Mouse (Mus musculus) liver, embryonic 15.5 days (tissue): Measurements from ENCODE around the gene Cyb561d1. TPM values are rescaled to one million over a fixed set of nuclear protein-coding genes. Genes with fewer than 3 reads are reported as not detected.

Source experiments
- ATAC-seq: fragments of 200-750 bp; cut with Nextera tagmentation; 2 replicates; pipeline ENCODE4 v1.8.0; 2017; ENCODE audit warnings: moderate number of reproducible peaks, mild to moderate bottlenecking, moderate library complexity; ENCODE audit not compliant: insufficient read depth
- H3K27ac ChIP-seq: fragments of 300-500 bp; sonication (generic); replicated peaks from 2 replicates; pipeline ENCODE4 v1.5.1; 2015; ENCODE audit warnings: mild to moderate bottlenecking, inconsistent platforms
- H3K27me3 ChIP-seq: fragments of 300-500 bp; sonication (generic); 2 replicates; pipeline ENCODE4 v1.6.1; 2015; ENCODE audit warnings: mild to moderate bottlenecking, inconsistent platforms
- H3K36me3 ChIP-seq: fragments of 300-500 bp; sonication (generic); replicated peaks from 2 replicates; pipeline ENCODE4 v1.6.1; 2015; ENCODE audit warnings: moderate library complexity, mild to moderate bottlenecking, inconsistent platforms
- H3K4me1 ChIP-seq: fragments of 300-500 bp; sonication (generic); replicated peaks from 2 replicates; pipeline ENCODE4 v1.6.1; 2015; ENCODE audit warnings: inconsistent platforms
- H3K4me2 ChIP-seq: fragments of 300-500 bp; sonication (generic); 2 replicates; pipeline ENCODE4 v1.6.1; 2015; ENCODE audit warnings: moderate library complexity, mild to moderate bottlenecking, inconsistent platforms
- H3K4me3 ChIP-seq: fragments of 300-500 bp; sonication (generic); replicated peaks from 2 replicates; pipeline ENCODE4 v1.5.1; 2015; ENCODE audit warnings: mild to moderate bottlenecking, inconsistent platforms
- H3K9ac ChIP-seq: fragments of 300-500 bp; sonication (generic); 2 replicates; pipeline ENCODE4 v1.6.1; 2015; ENCODE audit warnings: moderate library complexity, mild to moderate bottlenecking, inconsistent platforms
- H3K9me3 ChIP-seq: fragments of 300-500 bp; sonication (generic); replicated peaks from 2 replicates; pipeline ENCODE4 v1.6.1; 2016; ENCODE audit warnings: inconsistent platforms
- WGBS: fragments of 180-500 bp; shearing (Covaris S2); methylation state at CpG from one replicate; pipeline ENCODE4 v1.1.7; 2015; ENCODE audit warnings: mixed read lengths; ENCODE audit not compliant: insufficient replicate concordance; 5-methylcytosine and 5-hydroxymethylcytosine counted together
- polyA plus RNA-seq: library from polyadenylated mRNA; unstranded; fragments of >200 nt; fragmentation: Nextera tagmentation; extraction: Ambion mirVana; gene quantifications from 2 replicates; pipeline ENCODE4 v1.2.1, GENCODE M21; 2015

Gene Cyb561d1
- polyA plus RNA-seq, 1 experiment from 2014 or later: 2.2 TPM

DNA sequence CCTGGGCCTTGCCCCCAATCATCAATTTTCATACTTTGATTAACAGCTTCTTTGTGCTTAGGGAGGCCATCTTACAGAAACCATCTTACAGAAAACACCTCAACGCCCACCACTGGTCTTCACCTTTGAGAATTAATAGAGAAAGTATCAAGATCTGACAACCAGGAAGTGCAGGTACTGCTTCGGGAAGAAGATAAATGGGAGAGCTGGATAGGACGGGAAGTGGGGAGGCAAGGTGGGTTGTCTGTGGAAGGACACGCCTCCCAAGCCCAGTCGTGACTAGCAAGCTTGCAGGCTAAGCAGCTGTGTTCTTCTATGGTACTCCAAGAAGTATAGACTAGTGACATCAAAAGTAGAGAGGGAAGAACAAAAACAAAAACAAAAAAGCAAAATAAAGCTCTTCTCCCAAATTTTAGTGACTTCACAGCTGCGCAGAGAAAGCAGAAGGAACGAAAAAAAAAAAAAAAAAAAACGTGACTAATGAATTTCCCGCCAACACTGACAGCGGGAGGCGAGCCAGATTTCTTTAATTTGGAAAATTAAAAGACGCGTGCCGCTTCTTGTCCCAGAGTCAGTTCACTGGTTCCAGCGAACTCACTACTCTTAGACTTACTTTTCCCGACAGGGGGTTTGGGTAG, 15.4 kb downstream of the Cyb561d1 start:
- WGBS: 2% methylated on average over 16 of the region's 16 CpGs
- peak overlapping the region; percentile 66 for H3K4me3 ChIP-seq
- peaks cover 15% of the 10 kb centered on the region for H3K4me1 ChIP-seq
- H3K27me3 ChIP-seq: peaks cover 62% of the 10 kb centered on the region
- H3K9me3 ChIP-seq: no peaks in the 10 kb centered on the region
- H3K27ac ChIP-seq: no peak overlapping the region
- no peak for ATAC-seq
- H3K36me3 ChIP-seq: no peaks in the 10 kb centered on the region
- H3K9ac ChIP-seq: no peak overlapping the region
- H3K4me2 ChIP-seq: peak overlapping the region; percentile 88

DNA sequence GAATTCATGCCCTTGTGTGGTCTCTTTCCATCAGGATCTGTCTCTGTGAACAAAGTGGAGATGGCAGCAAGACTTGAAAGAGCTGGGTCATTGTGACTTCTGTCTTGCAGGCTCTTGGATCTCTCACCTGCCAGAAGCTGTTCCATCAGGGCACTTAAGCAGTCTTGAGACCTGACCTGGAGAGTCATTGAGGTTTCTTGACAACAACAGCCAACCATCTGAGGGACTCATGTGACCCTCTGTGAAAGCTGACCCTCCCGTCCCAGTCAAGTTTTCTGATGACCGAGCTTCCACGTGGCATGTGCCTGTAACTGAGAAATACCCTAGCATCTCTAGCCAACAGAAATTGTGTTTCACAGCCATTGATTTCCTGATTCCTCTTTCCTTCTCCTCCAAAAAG, 16.3 kb downstream of the Cyb561d1 start:
- no peak overlapping the region for H3K4me3 ChIP-seq
- H3K27ac ChIP-seq: no peak overlapping the region
- peaks cover 15% of the 10 kb centered on the region for H3K4me1 ChIP-seq
- H3K4me2 ChIP-seq: no peak overlapping the region
- peaks cover 62% of the 10 kb centered on the region for H3K27me3 ChIP-seq
- H3K36me3 ChIP-seq: no peaks in the 10 kb centered on the region
- no peaks in the 10 kb centered on the region for H3K9me3 ChIP-seq
- WGBS: 56% methylated on average over 3 of the region's 3 CpGs
- no peak overlapping the region for H3K9ac ChIP-seq
- ATAC-seq: no peak

DNA sequence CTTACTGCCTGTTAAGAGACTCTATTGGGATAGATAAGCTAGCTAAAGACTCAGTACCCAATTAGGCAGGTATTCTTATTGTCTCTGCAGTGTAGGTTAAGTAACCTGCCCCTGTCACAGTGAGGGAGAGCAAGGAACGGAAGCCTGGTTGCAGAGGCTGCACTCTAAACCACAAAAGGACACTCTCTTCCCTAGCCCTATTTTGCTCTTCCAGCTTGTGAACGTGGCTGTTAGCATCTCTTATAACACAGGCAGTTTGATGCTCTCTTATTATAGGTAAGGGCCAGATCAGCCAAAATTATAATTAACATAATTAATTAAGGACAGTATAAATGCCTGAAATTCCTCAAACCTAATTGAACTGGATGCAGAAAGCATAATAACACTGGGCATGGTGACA, 20.5 kb downstream of the Cyb561d1 start:
- WGBS: 19% methylated on average over 2 of the region's 2 CpGs
- H3K27ac ChIP-seq: no peak overlapping the region
- no peak overlapping the region for H3K9ac ChIP-seq
- H3K4me2 ChIP-seq: no peak overlapping the region
- H3K4me1 ChIP-seq: peaks cover 2% of the 10 kb centered on the region
- H3K4me3 ChIP-seq: no peak overlapping the region
- H3K27me3 ChIP-seq: peaks cover 32% of the 10 kb centered on the region
- no peak for ATAC-seq
- H3K9me3 ChIP-seq: no peaks in the 10 kb centered on the region
- H3K36me3 ChIP-seq: no peaks in the 10 kb centered on the region

DNA sequence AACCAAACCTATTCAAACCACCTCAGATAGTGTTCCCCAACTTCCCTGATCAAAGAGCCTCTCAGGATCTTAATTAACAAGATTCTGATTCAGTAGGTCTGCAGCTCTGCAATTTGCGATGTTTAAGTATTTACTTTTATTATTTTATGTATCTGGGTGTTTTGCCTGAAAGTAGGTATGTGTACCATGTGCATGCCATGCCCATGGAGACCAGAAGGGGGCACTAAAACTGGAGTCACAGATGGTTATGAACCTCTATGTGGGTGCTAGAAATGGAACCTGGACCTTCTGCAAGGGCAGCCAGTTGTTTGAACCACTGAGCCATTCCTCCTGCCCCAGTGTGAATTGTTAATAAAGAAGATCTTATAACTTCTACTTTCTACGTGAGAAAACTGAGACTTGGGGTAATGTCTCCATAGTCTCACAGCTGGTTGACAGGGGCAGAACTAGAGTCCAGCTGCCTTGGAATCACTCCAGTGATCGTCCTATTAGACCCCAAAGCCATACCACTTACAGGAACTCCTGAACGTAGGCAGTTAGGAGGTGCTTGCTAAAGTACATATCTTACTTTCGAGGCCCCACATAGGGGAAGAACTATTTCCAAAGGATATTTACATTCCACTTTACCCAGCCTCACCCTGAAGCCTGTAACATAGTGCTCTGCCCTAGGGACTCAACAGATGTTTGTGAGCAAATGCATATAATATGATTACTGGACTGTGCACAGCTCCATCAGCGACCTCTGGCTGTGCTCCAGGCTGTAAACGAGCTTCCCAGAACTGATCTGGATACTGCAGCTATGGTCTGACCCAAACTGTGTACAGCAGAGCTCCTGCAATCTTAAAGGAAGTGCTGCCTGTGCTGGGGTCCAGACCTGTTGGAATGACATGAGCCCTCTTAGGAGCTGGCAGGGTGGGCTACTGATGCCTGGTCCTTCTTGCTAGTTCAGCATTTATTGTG, 22.0 kb downstream of the Cyb561d1 start:
- no peak for ATAC-seq
- WGBS: 71% methylated on average over 7 of the region's 7 CpGs
- H3K27ac ChIP-seq: no peak overlapping the region

DNA sequence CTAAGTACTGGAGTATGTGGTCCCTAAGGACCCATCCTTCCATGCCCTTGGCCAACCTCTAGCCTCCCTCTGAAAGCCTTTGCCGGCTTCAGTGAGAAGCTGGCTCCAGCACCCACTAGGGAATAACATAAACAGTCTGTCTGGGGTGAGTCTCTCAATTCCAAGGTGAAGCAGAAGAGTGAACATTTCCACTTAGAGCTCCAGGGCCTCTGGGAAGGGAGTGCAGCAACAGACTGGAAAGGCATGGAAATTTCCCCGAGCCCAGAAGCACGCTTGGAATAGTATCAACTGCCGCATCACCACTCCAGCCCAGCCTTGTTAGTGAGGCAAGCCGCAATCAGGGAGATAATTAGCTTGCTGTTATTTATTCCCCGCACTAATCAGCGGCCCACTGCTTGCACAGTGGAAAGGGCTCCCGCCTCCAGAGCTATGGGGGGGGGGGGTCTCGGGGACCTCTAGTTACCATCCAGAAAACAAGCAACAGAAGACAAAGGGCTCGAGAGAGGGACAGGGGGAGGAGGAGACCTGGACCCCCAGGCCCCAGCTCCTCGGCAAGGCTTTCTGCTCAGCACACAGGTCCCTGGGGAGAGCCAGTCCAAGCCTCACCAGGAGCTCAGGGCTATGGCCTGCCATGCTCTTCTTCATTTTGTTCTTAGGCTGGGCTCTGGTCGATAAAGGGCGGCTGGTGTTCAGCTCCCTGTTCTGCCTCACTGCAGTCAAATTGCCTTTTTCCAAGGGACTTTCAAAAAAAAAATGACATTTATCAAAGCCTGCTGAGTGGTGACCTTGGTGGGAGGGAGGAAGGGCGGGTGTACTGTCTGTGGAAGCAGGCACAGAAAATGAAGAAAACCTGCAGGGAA, 26.1 kb downstream of the Cyb561d1 start:
- ATAC-seq: no peak
- Histone ChIP-seq H3K27ac (no peak overlapping the region), H3K4me2 (no peak overlapping the region), H3K27me3 (peaks cover 40% of the 10 kb centered on the region), H3K9me3 (no peaks in the 10 kb centered on the region), H3K36me3 (no peaks in the 10 kb centered on the region), H3K4me3 (no peak overlapping the region), H3K4me1 (no peaks in the 10 kb centered on the region), H3K9ac (no peak overlapping the region)
- 34% methylated on average over 14 of the region's 14 CpGs for WGBS

More for the DNA sequence above, 22.0 kb downstream of the Cyb561d1 start:
- Histone ChIP-seq H3K36me3 (no peaks in the 10 kb centered on the region), H3K4me3 (no peak overlapping the region), H3K4me2 (no peak overlapping the region), H3K27me3 (peaks cover 31% of the 10 kb centered on the region), H3K9ac (no peak overlapping the region), H3K4me1 (no peaks in the 10 kb centered on the region), H3K9me3 (no peaks in the 10 kb centered on the region)

DNA sequence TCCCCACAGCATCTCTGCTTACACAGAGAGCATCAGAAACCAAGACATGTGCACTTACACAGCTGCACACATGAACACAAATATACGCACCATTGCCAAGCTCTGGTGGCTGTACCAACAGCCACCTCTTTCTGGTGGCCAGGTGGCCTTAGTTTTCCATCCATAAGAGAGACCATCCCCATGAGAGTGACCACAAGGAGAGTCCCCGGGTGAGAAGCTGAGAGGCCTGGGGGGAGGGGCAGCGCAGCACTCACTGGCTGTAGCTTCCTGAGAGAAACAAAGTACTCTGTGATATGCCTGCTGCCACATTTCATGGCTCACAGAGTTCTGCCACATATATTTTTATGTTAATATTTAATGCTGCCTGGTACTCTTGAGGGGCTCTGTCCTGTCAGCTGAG, 31.8 kb downstream of the Cyb561d1 start:
- WGBS: 36% methylated on average over 3 of the region's 3 CpGs
- ATAC-seq: no peak
- Histone ChIP-seq H3K9ac (no peak overlapping the region), H3K27ac (no peak overlapping the region), H3K4me2 (no peak overlapping the region), H3K4me3 (no peak overlapping the region), H3K36me3 (no peaks in the 10 kb centered on the region), H3K27me3 (peaks cover 39% of the 10 kb centered on the region), H3K4me1 (no peaks in the 10 kb centered on the region), H3K9me3 (no peaks in the 10 kb centered on the region)

DNA sequence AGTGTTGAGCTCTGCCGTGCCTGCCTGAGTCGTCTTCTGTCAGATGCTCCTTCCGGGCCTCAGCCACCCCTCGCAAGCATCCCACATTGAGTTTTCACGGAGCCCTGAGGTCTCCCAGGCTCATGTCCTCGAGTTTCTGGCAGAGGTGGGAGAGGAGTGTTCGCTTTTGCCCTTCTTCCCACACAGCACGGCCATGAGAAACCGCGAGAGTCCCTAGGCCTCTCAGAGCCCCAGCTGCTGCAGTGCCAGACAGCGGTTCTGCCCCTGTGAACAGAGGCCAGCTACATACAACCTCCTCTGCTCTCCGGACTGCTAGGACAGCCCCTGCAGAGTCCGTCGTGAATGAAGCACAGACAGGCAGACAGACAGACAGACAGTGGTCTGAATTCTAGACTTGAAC, 33.5 kb downstream of the Cyb561d1 start:
- H3K36me3 ChIP-seq: no peaks in the 10 kb centered on the region
- H3K27ac ChIP-seq: no peak overlapping the region
- no peak for ATAC-seq
- H3K9me3 ChIP-seq: no peaks in the 10 kb centered on the region
- no peak overlapping the region for H3K9ac ChIP-seq
- no peak overlapping the region for H3K4me3 ChIP-seq
- peaks cover 24% of the 10 kb centered on the region for H3K27me3 ChIP-seq
- WGBS: 45% methylated on average over 14 of the region's 14 CpGs
- no peak overlapping the region for H3K4me2 ChIP-seq
- H3K4me1 ChIP-seq: no peaks in the 10 kb centered on the region

DNA sequence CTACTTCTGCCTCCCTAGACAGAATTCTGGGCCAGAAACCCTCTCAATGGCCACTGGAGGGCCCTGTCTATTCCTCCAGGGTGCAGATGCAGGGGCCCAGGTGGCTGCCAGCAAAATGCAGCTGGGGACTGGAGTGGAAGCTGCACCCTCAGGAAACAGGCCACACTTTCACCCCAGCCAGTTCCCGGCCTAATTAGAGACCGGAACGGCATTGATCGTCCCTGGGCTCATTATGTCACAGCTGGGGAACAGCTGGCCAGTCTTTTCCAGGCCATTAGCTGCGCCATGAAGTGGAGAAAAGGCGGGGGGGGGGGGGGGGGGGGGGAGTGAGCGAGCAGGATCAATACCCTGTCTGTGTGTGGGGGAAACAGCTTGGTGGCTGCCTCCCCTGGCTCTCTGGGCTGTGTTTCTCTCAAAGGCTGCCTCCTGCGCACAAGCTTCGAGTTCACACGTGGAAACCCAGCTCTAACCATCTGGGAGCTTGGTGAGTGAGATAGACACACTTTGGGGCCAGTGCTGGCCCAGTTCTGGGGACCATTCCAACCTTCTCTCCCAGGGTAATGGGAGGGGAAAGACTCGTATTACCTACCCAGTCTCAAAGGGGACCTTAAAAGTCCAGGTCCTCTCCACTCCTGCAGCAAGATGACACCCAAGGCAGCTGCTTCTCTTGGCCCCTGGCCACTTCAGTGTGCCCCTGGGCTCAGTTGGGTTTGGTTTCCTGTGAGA, 34.4 kb downstream of the Cyb561d1 start:
- Histone ChIP-seq H3K27me3 (peaks cover 23% of the 10 kb centered on the region; the same call in 1 of the 2 replicates), H3K4me1 (no peaks in the 10 kb centered on the region), H3K4me3 (no peak overlapping the region), H3K9ac (no peak overlapping the region), H3K4me2 (no peak overlapping the region), H3K36me3 (no peaks in the 10 kb centered on the region), H3K27ac (no peak overlapping the region), H3K9me3 (no peaks in the 10 kb centered on the region)
- ATAC-seq: no peak
- 27% methylated on average over 10 of the region's 11 CpGs for WGBS

DNA sequence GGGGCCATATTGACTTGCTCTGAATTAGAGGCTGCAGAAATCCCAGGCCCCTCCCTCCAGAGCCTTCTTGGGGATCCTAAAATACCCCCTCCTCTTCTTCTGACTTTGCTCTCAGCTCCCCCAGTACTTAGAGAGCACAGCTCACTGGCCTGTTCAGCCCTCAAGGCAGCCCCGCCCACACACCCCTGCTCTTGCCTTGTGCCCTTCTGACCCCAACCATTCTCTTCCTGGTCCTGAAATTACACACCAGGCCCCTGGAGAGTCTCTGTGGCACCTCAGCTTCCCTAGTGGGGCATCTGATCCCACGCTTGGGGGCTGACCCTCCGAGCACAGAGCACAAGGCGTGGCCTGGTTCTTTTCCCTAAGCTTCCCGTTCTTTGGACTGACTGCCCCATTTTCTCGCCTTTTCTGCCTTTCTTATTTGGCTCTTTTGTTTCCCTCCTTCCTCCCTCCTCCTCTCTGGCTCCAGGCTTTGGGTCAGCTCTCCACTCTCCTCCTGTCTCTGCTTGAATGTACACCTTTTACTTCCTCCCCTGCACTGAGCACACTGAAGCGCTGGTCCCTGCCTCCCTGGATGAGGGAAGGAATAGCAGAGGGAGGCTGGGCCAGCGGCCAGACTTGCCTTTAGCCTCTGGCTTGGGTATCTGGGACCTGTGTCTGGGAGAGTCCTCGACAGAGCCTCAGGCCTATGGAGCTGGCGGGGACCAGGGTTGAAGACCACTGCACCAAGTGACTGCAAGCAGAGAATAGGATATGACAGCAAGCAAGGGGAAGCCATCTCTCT, 35.3 kb downstream of the Cyb561d1 start:
- Histone ChIP-seq H3K36me3 (no peaks in the 10 kb centered on the region), H3K4me1 (no peaks in the 10 kb centered on the region), H3K27me3 (peaks cover 28% of the 10 kb centered on the region), H3K27ac (no peak overlapping the region), H3K9ac (no peak overlapping the region), H3K4me2 (no peak overlapping the region), H3K4me3 (no peak overlapping the region), H3K9me3 (no peaks in the 10 kb centered on the region)
- 59% methylated on average over 10 of the region's 10 CpGs for WGBS
- ATAC-seq: no peak

DNA sequence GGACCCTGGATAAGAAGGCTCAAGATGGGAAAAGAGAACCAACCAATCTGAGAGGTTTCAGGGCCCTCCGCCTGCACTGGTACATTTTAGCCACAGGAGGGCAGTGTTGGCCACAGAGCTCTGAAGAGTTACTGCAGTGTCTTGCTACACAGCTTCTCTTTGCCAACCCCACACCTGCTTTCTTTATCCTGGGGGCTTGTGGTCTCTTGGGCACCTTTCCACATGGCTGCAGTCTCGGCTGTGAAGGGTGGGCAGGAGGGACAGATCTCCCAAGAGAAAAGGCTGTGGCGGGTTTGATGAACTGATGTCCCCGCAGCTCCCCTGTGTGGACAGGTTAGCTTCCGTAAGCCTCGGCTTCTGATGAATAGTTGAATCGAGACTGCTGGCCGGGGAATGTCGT, 36.2 kb downstream of the Cyb561d1 start:
- Histone ChIP-seq H3K4me1 (no peaks in the 10 kb centered on the region), H3K9ac (no peak overlapping the region), H3K4me3 (no peak overlapping the region), H3K36me3 (no peaks in the 10 kb centered on the region), H3K9me3 (no peaks in the 10 kb centered on the region), H3K27ac (no peak overlapping the region), H3K4me2 (no peak overlapping the region), H3K27me3 (peaks cover 28% of the 10 kb centered on the region)
- WGBS: 27% methylated on average over 9 of the region's 9 CpGs
- ATAC-seq: no peak
